Mouse (Mus musculus): ENCODE data around the gene Urah. TPM values are rescaled to one million over a fixed set of nuclear protein-coding genes. Genes with fewer than 3 reads are reported as not detected.

Gene Urah
- 38.8 and 42.6 TPM in 2 replicates for polyA plus RNA-seq (2015; fragmentation: Nextera tagmentation; extraction: Ambion mirVana)

- H3K36me3 ChIP-seq, result no peaks in the 10 kb centered on the region
- no peak within 1 kb of the TSS for H3K9ac ChIP-seq
- no peaks in the 10 kb centered on the region for H3K4me1 ChIP-seq
- WGBS, result 25% methylated on average over 20 of the region's 20 CpGs
- peak within 1 kb of the TSS; percentile 16 for H3K4me3 ChIP-seq (replicated peaks)
- no peaks in the 10 kb centered on the region for H3K27me3 ChIP-seq
- H3K4me2 ChIP-seq (replicated peaks), result peak within 1 kb of the TSS; percentile 24
- H3K9me3 ChIP-seq (replicated peaks), result no peaks in the 10 kb centered on the region
- ATAC-seq (ENCODE audit: insufficient number of reproducible peaks, low FRiP score, low TSS enrichment, low read depth), result no peak; the same call in 1 of the 2 replicates
- no peak within 1 kb of the TSS for H3K27ac ChIP-seq (replicated peaks)
These were observed at the start of gene Urah for GRCm38 (mm10) chr7:140834968-140835757. Gene Urah (plus strand): TSS chr7:140835018.

- Histone ChIP-seq H3K4me1 (no peaks in the 10 kb centered on the region), H3K9ac (no peak within 1 kb of the TSS), H3K36me3 (no peaks in the 10 kb centered on the region), H3K27me3 (no peaks in the 10 kb centered on the region), H3K27ac (replicated peaks) (no peak within 1 kb of the TSS), H3K9me3 (replicated peaks) (no peaks in the 10 kb centered on the region), H3K4me3 (replicated peaks) (no peak within 1 kb of the TSS), H3K4me2 (replicated peaks) (no peak within 1 kb of the TSS)
- ATAC-seq (ENCODE audit: insufficient number of reproducible peaks, low FRiP score, low TSS enrichment, low read depth), result no peak
- 83% methylated on average over 33 of the region's 33 CpGs for WGBS
These were observed 47.3 kb upstream of the Urah start, which contains the start of gene Syce1 for GRCm38 (mm10) chr7:140787406-140788052. Gene Syce1 (minus strand): TSS chr7:140787852.

DNA sequence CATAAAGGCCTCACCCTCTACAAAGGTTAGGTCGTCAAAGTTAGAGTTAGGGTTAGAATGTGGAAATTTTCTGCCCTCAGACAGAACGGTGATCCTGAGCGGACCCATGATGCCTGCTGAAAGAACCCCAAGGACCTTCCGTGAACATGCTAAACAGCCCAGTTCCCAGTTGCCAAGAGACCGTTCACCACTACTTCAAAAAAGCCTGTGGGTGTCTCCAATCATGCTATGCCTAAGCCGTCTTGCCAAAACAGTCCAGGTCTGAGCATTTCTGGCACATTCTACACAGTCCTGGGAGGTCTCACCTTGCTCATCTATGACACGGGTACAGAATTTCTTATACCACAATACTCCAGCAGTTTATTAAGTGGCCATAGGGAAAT is 46.8 kb upstream of the Urah start:
- Histone ChIP-seq H3K4me2 (replicated peaks) (no peak overlapping the region), H3K27me3 (no peaks in the 10 kb centered on the region), H3K4me3 (replicated peaks) (no peak overlapping the region), H3K4me1 (no peaks in the 10 kb centered on the region), H3K27ac (replicated peaks) (no peak overlapping the region), H3K36me3 (no peaks in the 10 kb centered on the region), H3K9me3 (replicated peaks) (no peaks in the 10 kb centered on the region), H3K9ac (no peak overlapping the region)
- ATAC-seq (ENCODE audit: insufficient number of reproducible peaks, low FRiP score, low TSS enrichment, low read depth), result no peak
- 84% methylated on average over 7 of the region's 7 CpGs for WGBS

DNA sequence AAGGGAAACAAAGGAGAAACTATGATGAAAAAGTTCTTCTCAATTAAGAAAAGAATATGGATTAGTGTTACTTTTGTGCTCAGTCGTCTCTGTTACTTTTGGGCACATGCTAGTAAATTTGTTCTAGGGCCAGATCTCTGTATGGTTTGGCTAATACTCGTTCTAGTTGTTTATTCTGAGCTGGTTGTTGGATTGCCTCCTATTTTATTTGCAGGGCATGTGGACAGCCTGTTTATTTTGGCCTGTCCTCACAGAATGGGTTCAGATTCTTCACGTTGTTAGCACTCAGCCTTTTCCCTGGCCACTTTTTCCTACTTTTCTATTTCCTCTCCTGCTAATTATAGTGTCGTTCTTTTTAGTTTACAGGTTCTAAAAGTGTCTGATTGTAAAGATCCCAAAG is 41.3 kb upstream of the Urah start:
- Histone ChIP-seq H3K4me3 (replicated peaks) (no peak overlapping the region), H3K36me3 (no peaks in the 10 kb centered on the region), H3K4me2 (replicated peaks) (no peak overlapping the region), H3K27me3 (no peaks in the 10 kb centered on the region), H3K4me1 (no peaks in the 10 kb centered on the region), H3K9me3 (replicated peaks) (no peaks in the 10 kb centered on the region), H3K27ac (replicated peaks) (no peak overlapping the region), H3K9ac (no peak overlapping the region)
- ATAC-seq (ENCODE audit: insufficient number of reproducible peaks, low FRiP score, low TSS enrichment, low read depth), result no peak
- 66% methylated on average over 4 of the region's 4 CpGs for WGBS

- H3K9ac ChIP-seq, result no peak overlapping the region
These were observed 37.2 kb upstream of the Urah start for GRCm38 (mm10) chr7:140797619-140798018.

DNA sequence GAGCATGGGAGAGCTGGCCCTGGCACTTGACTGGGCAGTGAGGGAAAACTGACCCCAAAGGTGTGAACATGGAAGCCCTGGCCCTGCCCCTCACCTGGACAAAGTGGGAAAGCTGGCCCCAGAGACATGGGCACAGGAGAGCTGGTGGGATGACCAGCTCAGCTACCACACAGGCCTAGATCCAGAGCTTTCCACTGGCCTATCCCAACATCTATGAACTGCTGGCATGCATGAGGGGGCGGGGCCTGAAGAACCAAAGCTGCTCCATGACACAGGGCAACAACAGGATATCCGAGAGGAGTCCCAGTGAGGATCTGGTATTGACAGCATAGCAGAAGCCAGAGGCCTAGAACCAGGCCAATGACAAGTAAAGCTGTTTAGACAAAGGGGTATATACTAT is 36.6 kb upstream of the Urah start:
- no peaks in the 10 kb centered on the region for H3K27me3 ChIP-seq
- H3K4me3 ChIP-seq (replicated peaks), result no peak overlapping the region
- H3K36me3 ChIP-seq, result no peaks in the 10 kb centered on the region
- H3K9ac ChIP-seq, result no peak overlapping the region
- H3K9me3 ChIP-seq (replicated peaks), result no peaks in the 10 kb centered on the region
- no peak for ATAC-seq (ENCODE audit: insufficient number of reproducible peaks, low FRiP score, low TSS enrichment, low read depth)
- 70% methylated on average over 2 of the region's 2 CpGs for WGBS
- H3K4me1 ChIP-seq, result no peaks in the 10 kb centered on the region
- no peak overlapping the region for H3K27ac ChIP-seq (replicated peaks)
- no peak overlapping the region for H3K4me2 ChIP-seq (replicated peaks)

More at GRCm38 (mm10) chr7:140797619-140798018, 37.2 kb upstream of the Urah start:
- 81% methylated on average over 3 of the region's 3 CpGs for WGBS
- Histone ChIP-seq H3K9me3 (replicated peaks) (no peaks in the 10 kb centered on the region), H3K4me1 (no peaks in the 10 kb centered on the region), H3K4me3 (replicated peaks) (no peak overlapping the region), H3K36me3 (no peaks in the 10 kb centered on the region), H3K27ac (replicated peaks) (no peak overlapping the region), H3K4me2 (replicated peaks) (no peak overlapping the region), H3K27me3 (no peaks in the 10 kb centered on the region)
- ATAC-seq (ENCODE audit: insufficient number of reproducible peaks, low FRiP score, low TSS enrichment, low read depth), result no peak

- no peak overlapping the region for H3K9ac ChIP-seq
- no peaks in the 10 kb centered on the region for H3K36me3 ChIP-seq
- WGBS, result 66% methylated on average over 6 of the region's 6 CpGs
- H3K9me3 ChIP-seq (replicated peaks), result no peaks in the 10 kb centered on the region
- H3K4me1 ChIP-seq, result no peaks in the 10 kb centered on the region
- H3K27me3 ChIP-seq, result no peaks in the 10 kb centered on the region
- H3K4me2 ChIP-seq (replicated peaks), result no peak overlapping the region
- no peak overlapping the region for H3K4me3 ChIP-seq (replicated peaks)
- ATAC-seq (ENCODE audit: insufficient number of reproducible peaks, low FRiP score, low TSS enrichment, low read depth), result no peak
- H3K27ac ChIP-seq (replicated peaks), result no peak overlapping the region
These were observed 32.2 kb upstream of the Urah start for GRCm38 (mm10) chr7:140802629-140803028.

- H3K4me1 ChIP-seq, result no peaks in the 10 kb centered on the region
- H3K4me3 ChIP-seq (replicated peaks), result no peak overlapping the region
- no peak overlapping the region for H3K27ac ChIP-seq (replicated peaks)
- H3K9me3 ChIP-seq (replicated peaks), result no peaks in the 10 kb centered on the region
- H3K9ac ChIP-seq, result no peak overlapping the region
- no peak for ATAC-seq (ENCODE audit: insufficient number of reproducible peaks, low FRiP score, low TSS enrichment, low read depth)
- H3K4me2 ChIP-seq (replicated peaks), result no peak overlapping the region
- H3K27me3 ChIP-seq, result no peaks in the 10 kb centered on the region
- WGBS, result 21% methylated on average over 1 of the region's 1 CpGs
- H3K36me3 ChIP-seq, result no peaks in the 10 kb centered on the region
These were observed 29.1 kb upstream of the Urah start for GRCm38 (mm10) chr7:140805704-140806103.

- no peak overlapping the region for H3K4me3 ChIP-seq (replicated peaks)
- H3K9ac ChIP-seq, result no peak overlapping the region
- WGBS, result 90% methylated on average over 6 of the region's 6 CpGs
- no peaks in the 10 kb centered on the region for H3K27me3 ChIP-seq
- no peaks in the 10 kb centered on the region for H3K36me3 ChIP-seq
- H3K4me1 ChIP-seq, result no peaks in the 10 kb centered on the region
- no peak for ATAC-seq (ENCODE audit: insufficient number of reproducible peaks, low FRiP score, low TSS enrichment, low read depth)
- no peak overlapping the region for H3K4me2 ChIP-seq (replicated peaks)
- H3K9me3 ChIP-seq (replicated peaks), result no peaks in the 10 kb centered on the region
- H3K27ac ChIP-seq (replicated peaks), result no peak overlapping the region
These were observed 24.3 kb upstream of the Urah start for GRCm38 (mm10) chr7:140810496-140810895.

DNA sequence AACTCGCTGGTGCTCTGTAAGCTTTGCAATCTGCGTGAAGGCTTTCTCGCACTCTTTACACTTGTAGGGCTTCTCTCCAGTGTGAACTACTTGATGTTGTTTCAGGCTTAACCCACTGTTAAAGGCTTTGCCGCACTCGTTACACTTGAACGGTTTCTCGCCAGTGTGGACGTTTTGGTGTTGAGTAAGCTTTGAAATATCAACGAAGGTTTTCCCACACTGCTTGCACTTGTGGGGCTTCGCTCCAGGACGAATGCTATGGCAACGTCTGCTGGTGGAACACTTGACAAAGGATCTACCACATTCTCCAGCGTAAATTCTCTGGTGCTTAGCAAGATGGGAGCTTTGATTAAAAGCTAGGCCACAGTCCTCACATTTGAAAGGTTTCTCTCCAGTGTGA is 23.1 kb upstream of the Urah start:
- no peak overlapping the region for H3K9ac ChIP-seq
- no peak for ATAC-seq (ENCODE audit: insufficient number of reproducible peaks, low FRiP score, low TSS enrichment, low read depth)
- H3K4me2 ChIP-seq (replicated peaks), result no peak overlapping the region
- no peaks in the 10 kb centered on the region for H3K4me1 ChIP-seq
- H3K27ac ChIP-seq (replicated peaks), result no peak overlapping the region
- WGBS, result 88% methylated on average over 13 of the region's 13 CpGs
- H3K4me3 ChIP-seq (replicated peaks), result no peak overlapping the region
- H3K9me3 ChIP-seq (replicated peaks), result no peaks in the 10 kb centered on the region
- H3K36me3 ChIP-seq, result no peaks in the 10 kb centered on the region
- H3K27me3 ChIP-seq, result no peaks in the 10 kb centered on the region

GRCm38 (mm10) chr7:140812850-140813249 is 22.0 kb upstream of the Urah start:
- Histone ChIP-seq H3K36me3 (no peaks in the 10 kb centered on the region), H3K4me3 (replicated peaks) (no peak overlapping the region), H3K27me3 (no peaks in the 10 kb centered on the region), H3K27ac (replicated peaks) (no peak overlapping the region), H3K4me1 (no peaks in the 10 kb centered on the region), H3K4me2 (replicated peaks) (no peak overlapping the region), H3K9ac (no peak overlapping the region), H3K9me3 (replicated peaks) (no peaks in the 10 kb centered on the region)
- 91% methylated on average over 12 of the region's 12 CpGs for WGBS
- no peak for ATAC-seq (ENCODE audit: insufficient number of reproducible peaks, low FRiP score, low TSS enrichment, low read depth)
